Mouse (Mus musculus): ENCODE measurements at regions not wholly inside any gene's neighbourhood (a gene's known extent, or its start where the extent isn't known, plus 50 kb on each side); places are given as distances from the start of the nearest gene placed in this dataset.

DNA sequence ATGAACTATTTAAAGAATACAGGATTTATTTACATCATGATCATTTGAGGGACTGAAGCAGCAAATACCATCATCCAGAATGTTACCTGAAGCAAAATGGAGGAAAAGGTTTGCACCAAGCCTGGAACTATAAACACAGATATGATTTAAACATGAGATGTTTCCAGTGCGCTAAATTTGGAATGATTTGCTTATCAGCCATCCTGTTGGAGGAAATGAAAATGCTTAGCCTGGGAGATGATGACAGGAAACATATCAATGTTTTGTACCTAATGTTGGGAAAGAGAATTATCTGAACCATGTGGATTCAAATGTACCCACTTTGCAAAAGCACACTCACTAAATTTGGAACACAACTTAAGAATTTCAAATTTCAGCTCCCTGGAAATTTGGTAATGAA, 149.3 kb downstream of the Adgra3 start:
- no peak for DNase-seq (ENCODE audit: low spot score)

DNA sequence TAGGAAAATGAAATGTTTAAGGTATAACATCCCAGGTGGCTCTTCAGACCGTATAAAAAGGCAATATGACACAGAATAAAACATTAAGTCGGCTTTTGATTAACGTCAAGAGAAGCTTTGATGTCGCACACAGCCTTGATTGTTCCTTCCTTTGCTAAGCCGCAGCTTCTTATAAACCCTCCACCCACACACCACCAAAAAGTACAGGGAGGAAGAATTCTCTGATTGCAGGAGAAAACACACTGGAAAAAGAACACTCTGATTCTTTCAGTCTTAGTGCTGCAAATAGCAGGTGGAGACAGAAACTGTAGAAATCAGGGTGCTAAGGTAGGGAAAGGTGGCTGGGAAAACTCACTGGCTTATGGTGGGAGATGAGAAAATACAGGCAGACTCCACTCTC, 162.7 kb downstream of the Adgra3 start:
- DNase-seq (ENCODE audit: low spot score) = no peak

DNA sequence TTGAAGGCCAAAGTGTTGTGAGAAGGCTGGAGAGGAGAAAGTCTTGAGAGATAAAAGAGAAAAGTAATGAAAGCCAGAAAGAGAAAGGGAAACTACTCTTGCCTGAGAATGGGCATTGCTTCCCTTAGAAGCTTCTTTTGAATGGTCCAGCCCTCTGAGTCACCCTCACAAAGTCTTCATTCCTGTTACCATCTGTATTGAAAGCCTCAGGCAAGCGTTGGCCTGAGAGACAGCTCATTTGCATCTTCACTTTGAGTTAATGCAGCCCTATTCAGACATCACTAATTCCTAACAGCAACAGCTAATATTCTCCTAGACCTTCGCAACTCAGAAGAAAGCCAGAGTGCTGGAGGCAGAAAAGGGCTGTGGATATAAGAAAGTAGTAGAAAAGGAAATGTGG, 178.4 kb downstream of the Adgra3 start:
- DNase-seq (ENCODE audit: low spot score) = no peak

DNA sequence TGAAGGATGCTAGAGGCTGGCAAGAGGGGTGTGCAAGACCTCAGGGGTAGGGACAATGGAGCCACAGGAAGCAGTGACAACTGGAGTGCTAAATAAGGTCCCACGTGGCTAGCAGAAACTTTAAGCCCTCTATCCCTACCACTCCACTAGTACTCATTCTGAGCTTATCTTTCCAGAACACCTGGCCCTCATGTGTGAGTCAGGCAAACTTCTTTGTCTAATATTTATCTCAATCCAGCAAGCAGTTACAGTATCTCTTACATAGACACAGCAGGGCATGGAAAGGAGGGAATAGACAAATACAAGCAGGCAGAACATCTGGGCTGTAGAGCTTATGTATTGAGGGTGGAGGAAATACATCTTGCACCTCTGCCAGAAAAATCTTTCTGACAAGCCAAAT, 182.6 kb downstream of the Adgra3 start:
- no peak for DNase-seq (ENCODE audit: low spot score)

DNA sequence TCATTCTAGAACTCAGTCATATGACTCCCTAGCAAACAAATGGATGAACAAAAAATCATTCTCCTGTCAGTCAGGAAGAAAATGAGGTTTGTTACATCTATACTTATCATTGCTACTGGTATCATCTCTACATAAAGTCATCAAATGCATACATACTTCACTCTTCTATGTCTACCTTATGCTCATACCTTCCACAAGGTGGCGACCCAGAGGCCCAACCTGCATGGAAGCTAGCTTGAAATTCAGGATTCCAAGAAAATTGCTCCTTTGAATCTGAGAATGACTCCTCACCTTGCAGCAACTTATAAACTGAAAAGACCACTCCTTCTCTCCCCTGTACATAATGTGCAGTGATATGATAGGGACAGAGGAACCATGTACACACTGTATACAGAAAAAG, 201.6 kb downstream of the Adgra3 start:
- peak; percentile 49 for DNase-seq (ENCODE audit: low spot score)

DNA sequence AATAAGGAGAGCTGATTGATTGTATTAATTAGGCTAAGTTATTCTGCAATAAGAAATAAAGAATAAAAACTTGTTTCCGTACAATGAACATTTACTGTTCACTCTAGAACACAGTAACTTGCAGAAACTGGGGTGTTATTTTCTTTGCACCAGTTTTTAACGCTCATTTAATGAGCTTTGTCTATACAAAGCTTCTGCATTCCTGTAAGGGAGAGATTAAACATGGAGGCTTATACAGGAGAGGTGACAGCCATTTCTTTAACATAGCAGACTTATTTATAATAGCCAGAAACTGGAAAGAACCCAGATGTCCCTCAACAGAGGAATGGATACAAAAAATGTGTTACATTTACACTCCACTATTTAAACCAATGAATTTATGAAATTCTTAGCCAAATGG, 202.8 kb downstream of the Adgra3 start:
- DNase-seq (ENCODE audit: low spot score) = no peak

DNA sequence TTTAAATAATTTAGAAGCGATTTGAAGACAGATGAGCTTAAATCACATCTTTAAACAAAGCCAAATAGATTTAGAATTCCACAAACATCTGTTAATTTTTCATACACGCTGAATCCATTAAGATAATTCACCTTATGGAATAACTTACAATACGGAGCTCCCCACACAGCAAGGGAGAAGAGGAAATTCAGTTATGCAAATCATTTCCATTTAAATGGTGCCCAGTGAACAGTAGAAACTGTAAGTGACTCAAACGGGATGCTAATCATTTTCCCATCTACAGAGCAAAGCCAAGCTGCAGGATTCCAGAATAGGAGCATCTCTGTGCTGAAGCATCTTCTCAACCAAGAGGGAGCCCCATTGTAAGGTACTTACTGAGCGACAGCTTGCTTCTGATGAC, 210.1 kb downstream of the Adgra3 start:
- no peak for DNase-seq (ENCODE audit: low spot score)

DNA sequence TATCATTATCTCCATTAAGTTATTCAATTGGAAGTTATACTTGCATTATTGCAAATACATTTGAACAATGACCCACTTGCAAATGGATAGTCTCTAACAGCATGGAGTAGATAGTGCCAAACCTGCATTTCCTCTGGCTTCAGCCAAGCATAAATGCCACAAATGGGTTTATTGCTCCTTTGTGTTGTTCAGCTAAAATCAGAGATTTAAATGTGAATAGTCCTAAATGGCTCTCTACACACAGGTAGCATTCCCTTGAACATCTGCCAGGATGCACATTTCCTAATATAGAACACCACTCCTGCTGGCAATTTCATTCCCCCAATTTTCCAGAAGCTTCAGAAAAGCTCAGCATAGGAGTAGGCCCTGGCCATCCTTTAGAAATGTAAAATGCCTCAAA, 210.6 kb downstream of the Adgra3 start:
- DNase-seq (ENCODE audit: low spot score) = no peak

DNA sequence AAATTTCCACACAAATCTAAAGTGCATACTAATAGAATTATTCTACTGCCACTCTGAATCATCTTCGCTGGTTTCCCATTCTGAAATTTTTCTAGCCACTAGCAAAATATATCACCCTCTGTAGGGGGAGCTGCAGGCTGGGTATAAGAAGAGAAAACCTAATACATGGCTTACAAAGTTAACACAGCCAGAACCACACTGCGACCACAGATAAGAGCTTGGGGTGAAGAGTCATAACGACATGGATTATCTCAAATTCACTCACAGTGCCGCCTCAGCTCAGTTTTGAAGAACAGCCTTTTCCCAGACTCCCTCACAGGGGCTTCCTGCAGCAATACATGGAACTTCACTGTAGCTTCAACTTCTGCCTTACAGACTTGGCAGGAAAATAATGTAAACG, 240.0 kb downstream of the Adgra3 start:
- no peak for DNase-seq (ENCODE audit: low spot score)

DNA sequence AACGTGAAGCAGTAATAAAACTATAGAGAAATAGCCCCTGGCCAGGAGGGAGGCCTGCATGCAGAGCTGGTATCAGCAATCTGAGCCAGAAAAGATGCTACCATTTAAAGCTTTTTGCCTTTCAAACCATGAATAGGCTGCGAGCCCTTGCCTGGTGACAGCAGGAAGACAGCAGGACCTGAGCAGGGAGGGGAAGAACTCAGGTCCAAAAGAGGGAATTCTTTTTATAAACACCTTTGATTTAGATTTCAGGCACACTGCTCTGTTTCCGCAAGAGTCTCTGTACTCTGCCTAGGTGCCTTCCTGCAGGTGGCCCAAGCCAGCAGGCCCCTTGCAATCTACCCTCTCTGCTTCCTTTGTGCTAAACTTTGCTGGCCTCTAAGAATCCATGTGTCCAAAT, 242.1 kb downstream of the Adgra3 start:
- DNase-seq (ENCODE audit: low spot score) = no peak

DNA sequence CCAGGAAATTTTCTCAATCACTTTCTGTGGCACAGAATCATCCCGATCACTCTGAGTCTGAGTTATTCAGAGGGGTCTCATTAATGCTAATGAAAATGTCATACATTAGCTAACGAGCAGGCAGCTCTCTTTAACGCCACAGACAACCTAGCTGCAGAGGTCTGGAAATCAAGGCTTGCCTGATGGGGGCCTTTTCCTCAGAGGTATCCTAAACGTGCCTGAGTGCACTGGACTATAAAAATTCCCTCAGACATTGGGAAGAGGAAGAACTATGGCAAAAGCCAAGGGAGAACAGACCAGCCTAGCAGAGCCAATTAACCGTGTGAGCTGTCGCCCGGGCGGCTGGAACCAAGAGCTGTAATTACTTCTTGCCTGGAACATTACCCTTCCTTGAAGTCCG, 245.5 kb downstream of the Adgra3 start:
- no peak for DNase-seq (ENCODE audit: low spot score)

DNA sequence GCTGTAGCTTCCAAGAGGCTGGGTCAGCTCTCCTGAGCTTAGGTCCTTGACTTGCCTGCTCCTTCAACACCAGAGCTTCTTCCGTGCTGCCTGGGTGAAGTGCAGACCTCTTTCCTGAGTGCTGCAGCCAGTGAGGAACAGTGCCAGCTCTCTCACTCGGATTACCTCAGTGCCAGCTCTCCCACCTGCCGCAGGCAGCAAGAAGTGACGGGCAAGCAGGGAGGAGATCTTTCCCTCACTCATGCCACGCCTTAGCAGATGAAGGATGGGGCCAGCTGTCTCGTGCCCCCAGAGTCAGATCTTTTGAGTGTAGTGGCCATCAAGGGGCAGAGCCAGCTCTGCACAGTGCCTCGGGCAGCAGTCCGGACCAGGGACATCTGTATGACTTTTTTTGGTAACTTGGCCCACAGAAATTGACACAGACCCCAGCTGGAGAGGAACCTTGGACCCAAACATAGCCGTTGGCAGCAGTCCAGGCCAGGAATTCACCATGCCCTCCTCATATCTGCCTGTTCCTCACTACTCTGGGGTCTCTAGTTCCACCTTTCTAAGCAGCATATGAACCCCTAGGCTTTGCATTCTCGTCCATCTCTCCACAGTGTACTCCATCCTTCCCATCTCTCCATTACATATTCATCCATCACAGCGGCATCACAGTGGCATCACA, 263.9 kb upstream of the Kcnip4 start:
- DNase-seq (ENCODE audit: low spot score) = peak; percentile 39

DNA sequence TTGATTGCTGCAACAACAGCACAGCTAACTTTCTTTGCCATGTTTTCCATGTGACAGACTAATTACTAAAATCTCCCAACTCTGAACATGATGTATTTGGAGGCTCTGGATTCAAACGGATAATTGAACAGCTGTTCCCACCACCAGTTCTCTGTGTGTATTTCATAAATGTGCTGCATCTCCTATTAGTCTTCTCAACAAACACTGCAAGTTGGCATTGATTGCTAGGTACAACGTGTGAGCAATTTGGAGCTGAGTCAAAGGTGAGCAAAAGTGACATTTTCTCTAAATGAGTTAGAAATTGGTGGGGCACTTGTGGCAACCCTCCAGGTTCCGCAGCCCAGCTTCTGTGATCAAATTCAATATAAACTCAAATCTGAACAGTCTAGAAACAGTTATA, 259.0 kb upstream of the Kcnip4 start:
- DNase-seq (ENCODE audit: low spot score) = no peak

DNA sequence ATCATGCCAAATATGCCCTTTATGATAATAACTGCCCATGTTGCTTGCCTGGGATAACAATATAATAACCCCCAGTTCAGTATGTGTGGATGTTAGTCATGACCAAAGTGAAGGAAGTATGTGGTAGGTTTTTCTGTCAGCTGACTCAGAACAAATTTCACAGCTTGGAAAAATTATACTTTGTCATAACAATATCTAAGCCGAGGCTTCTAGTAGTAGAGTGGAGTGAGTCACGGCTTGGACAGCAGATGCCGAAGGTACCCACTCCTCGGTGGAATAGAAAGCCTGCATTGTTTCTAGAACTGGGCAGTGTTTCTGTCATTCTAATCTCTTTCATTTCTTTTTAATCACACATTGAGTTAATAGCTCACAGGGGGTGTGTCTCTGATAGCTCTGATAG, 236.3 kb upstream of the Kcnip4 start:
- no peak for DNase-seq (ENCODE audit: low spot score)

DNA sequence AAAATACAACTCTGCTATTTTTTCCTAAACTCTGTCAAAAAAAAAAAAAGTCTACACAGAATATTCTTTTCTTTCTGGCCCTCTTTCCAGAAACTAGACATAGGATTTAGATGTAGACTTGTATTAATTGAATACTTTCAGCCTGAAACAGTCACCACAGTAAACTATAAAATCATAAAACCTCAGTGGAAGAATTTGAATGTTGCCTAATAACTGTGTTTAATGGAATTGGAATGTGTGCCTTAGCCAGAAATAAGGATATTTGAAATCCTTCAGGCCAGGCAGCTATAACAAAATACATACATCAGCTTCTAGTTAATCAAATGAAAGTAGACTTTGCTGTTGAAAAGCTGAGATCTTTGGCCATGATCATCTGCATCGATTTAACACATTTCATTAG, 230.8 kb upstream of the Kcnip4 start:
- no peak for DNase-seq (ENCODE audit: low spot score)

DNA sequence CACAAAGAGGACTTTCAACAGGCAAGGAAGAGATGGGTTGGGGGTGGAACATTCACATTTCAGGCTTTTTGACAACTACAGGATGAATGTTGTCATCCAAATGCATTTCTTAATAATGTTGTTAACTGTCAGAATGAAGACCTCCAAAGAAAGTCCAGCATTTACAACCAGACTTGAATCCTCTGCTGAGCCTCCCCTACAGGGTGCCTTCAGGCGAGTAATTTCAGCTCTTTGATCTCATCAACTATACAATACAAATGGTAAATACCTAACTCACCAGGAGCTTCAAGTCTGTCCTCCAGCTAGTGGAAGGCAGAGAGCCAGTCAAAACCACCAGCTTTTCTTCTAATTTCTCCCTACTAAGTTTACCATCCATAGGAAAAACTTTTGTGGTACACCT, 187.9 kb upstream of the Kcnip4 start:
- DNase-seq (ENCODE audit: low spot score) = no peak

DNA sequence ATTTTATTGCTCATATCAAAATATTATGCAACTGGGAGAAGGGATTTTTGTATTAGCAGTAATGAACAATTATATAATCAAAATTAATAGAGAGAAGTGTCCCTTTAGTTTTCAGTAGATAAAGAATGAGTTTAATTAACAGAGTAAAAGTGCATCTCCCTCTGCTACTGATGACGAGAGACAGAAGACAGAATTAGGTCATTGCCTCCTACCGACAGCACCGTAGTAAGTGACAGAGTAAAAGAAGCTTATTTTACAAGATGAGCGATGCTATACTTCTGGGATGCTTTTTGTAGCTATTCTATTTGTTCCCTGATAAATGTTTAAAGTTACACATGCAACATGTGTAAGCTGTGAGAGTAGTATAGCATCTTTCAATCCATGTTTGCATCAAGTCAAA, 157.4 kb upstream of the Kcnip4 start:
- no peak for DNase-seq (ENCODE audit: low spot score)

DNA sequence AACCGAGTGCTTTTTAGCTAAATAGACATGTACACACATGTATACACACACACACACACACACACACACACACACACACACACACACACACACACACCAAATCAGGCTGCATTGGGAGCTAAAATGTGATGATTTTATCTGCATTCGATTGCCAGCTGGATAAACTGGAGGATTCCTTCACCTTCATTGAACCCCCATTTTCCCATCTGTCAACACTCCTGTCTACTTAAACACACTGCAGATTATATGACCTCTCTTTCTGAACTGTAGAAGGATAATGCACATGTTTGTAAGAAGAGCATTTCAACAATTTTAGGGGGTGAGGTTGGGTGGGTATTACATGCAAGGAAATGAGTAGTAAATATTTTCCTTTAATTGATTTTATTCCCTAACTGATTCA, 156.8 kb upstream of the Kcnip4 start:
- no peak for DNase-seq (ENCODE audit: low spot score)

DNA sequence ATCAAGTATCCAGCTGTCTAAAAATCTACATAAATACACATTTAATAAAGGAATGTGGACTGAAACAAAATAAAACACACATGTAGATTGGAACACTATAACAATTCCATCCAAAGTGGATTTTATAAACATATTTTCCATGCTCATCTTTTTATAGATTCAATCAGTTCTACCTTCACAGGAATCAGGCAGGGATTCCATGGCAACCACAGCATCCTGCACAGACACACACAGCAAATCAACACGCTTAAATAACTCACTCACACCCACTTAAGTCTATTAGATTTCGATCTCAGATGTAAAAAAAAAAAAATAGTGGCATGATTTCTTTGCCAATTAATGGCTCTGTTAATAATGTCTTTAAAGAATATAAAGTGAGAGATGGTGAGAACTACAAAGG, 151.2 kb upstream of the Kcnip4 start:
- no peak for DNase-seq (ENCODE audit: low spot score)

DNA sequence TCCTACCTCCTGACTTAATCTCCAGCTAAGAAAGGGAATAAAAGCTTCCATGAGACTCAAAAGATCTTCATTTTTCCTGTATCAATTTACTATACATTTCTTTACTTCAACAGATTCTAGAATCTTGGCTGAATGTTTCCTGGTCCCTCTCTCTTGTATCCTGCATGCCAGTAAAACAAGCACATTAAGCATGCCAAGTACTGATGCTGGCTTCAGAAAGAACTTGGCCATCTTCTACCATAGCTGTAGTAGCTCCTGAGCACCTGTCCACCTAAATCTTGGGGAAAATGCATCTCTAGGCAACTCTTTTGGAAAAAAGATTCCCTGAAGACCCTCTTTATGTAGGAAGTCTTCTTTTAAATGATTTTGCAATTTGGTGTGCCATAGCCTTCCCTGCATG, 140.5 kb upstream of the Kcnip4 start:
- no peak for DNase-seq (ENCODE audit: low spot score)

DNA sequence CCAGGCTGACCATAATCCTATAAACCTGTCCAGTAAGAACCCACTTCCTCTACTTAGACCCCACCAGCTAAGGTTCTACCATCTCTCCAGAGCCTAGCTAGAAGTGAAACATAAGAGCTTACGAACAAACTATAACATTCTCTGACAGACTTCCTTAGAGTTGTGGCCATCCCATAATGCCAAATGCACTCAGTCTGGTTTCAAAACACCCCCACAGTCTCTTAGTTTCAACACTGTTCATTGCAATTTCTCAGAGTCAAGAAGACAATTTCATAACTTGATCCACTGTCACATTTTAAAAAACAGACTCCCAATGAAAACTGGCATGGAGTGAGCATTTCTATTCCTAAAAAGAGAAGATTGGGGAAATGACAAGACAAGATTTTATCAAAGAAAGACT, 139.2 kb upstream of the Kcnip4 start:
- DNase-seq (ENCODE audit: low spot score) = no peak

DNA sequence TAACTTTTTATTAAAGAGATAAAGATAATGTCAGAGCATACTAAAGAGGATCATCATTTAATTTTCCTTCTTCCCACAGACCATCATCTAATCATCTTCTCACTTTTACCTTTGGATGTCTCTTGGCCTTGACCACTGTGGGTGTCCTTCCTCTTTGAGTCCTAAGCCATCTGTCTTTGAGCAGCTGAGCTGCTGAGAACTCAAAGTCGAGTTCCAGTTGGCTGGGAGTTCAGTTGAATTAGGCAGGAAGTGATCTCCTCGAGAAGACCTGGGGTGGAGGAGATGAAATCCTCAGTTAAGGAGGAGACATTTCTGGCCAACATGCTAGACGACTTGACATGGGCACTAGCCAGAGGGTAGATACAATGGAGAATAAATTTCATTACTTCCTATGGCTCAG, 137.4 kb upstream of the Kcnip4 start:
- DNase-seq (ENCODE audit: low spot score) = no peak

DNA sequence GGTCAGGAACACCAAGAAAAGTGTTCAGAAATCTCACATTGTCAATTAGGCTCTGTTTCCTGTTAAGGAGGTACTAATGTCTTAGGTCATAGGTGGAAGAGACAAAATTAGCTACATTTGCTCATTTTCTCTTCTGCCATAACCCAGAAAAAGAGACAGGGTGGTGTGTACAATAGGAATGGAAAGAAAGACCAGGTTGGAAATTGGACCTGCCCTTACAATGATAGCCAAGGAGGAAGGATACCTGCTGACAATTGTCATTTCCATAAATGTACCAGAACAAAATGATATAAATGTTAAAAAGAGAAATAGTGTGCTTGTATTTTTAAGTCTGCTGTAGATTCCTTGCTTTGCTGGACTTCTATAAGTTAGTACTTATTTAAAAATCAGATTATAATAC, 135.9 kb upstream of the Kcnip4 start:
- no peak for DNase-seq (ENCODE audit: low spot score)

DNA sequence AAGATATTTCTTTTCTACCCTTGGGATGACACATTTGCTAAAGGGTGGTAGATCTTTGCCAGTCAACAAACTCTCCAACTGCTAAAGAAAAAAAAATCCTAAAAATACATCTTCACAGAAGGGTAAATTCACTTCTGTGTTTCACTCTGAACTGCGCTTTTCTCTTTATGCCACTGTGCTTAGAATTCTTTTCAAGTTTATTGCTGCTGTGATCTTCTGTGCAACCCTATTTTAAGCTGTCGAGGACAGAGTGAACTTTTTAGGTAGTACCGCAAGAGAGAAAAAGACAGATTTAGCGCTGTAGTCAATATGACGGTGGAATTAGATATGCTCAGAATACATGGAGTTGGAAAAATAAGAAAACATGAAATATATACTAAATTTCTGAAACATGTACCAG, 126.2 kb upstream of the Kcnip4 start:
- no peak for DNase-seq (ENCODE audit: low spot score)

DNA sequence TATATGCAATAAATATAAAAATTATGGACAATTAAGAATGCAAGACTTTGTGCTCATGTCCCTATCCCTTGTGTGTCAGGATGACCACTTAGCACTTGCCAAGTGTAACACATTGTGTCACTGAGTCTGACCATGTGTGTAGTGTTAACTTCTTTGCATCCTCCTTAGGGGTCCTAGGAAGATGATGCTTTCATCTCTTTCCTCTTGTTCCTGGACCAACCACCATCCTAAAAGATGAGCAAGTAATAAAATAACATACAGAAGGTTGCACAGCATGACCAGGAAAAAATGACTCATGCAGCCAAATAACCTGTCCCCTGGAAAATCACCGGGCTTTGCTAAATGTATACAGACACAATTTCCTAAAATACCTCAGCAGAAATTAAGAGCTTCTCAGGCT, 121.1 kb upstream of the Kcnip4 start:
- no peak for DNase-seq (ENCODE audit: low spot score)
